Mouse (Mus musculus) bone marrow macrophage, adult 2 months (primary cell): ENCODE results near the gene Abcc4.

Experiments
- CTCF ChIP-seq: IDR thresholded peaks from 2 replicates; pipeline ENCODE4 v1.5.1; 2012; ENCODE audit warnings: low read depth, mild to moderate bottlenecking, low read length, moderate library complexity
- POLR2A ChIP-seq: IDR thresholded peaks from 2 replicates; pipeline ENCODE4 v1.6.1; 2012; ENCODE audit warnings: mild to moderate bottlenecking, low read depth, low read length, borderline replicate concordance

DNA sequence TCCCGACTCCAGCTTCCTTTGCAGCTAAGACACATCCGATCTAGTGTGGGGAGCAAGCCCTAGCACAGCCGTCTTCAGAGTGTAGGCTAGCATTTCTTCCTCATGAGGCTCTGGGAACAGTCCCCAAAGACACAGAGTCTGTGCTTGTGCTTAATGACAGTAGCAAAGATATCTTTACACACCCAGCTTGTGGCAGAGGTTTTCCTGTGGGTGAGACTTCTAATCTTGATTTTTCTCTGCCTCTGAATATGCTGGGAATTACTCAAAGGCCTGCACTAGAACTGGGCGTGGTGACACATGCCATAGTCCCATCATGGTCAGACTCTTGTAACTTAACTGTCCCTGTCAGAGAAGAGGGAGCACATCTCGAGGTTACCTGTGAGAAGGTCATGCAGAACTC lies 24.6 kb upstream of the Abcc4 start:
- no peak for TF ChIP-seq CTCF
- no peak for TF ChIP-seq POLR2A
